Mouse (Mus musculus): Measurements from ENCODE around the gene Sspo.

Gene Sspo

DNA sequence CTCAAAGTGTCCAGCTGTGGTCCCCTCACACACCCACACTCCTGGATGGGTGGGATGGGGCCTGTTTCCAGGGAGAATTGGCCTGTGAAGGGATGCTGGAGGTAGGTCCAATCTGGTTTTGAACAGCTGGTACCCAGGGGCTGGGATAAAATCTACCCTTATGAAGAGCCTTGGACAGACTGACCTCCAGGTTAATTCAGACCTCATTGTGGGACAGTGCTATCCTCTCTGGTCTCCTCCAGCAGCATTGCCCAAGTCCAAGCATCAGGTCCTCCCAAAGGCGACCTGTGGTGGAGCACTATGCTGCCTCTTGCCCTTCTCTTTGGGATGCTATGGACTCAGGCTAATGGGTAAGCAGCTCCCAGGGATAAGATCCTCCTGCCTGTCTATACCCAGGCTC lies at the start of gene Sspo:
Gene Sspo (plus strand): TSS at position 301 of the 400 bp plus-strand sequence.
- DNase-seq (ENCODE audit: low read depth): no peak

- no peak for DNase-seq (ENCODE audit: low read depth)
These were observed 48.1 kb upstream of the Sspo start for GRCm38 (mm10) chr6:48399906-48400305.

DNA sequence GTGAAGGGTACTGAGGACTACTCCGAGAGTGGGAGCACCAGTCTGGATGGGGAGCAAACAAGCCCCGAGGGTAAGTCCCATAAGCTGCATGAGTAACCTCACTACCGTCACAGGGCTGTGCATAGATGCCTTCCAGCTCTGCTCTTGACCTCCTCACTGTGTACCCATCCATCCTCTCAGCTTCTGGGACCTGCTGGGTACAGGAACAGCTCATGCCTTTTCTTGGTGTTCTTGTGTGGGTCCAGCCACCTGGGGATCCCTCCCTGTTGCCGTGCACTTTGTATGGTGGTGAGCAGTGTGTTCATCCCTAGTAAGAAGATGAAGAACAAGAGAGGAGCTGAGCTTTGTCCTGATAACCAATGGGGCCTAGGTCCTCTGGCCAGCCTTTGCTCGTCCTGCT lies 44.0 kb upstream of the Sspo start:
- no peak for DNase-seq (ENCODE audit: low read depth)

- no peak for DNase-seq (ENCODE audit: low read depth)
These were observed 38.2 kb upstream of the Sspo start for GRCm38 (mm10) chr6:48409726-48410343.

DNA sequence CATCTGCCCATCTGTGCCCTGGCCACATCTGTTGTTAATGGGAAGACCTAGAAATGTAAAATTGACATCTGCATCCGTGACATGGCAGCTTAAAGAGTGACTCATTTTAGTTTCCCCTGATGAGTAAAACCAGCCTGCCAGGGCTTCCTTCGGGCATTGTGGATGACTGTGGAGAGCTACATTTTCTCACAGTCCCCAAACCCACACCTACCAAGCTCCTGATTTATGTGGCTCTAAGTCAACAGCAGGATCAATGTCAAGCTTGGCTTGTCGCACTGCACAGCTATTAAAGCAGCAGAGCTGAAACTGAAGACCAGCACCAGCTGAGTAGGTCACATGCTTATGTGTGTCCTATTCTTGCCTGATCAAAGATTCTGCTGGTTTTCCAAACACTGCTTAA lies 37.5 kb upstream of the Sspo start:
- peak; percentile 26 for DNase-seq (ENCODE audit: low read depth)

DNA sequence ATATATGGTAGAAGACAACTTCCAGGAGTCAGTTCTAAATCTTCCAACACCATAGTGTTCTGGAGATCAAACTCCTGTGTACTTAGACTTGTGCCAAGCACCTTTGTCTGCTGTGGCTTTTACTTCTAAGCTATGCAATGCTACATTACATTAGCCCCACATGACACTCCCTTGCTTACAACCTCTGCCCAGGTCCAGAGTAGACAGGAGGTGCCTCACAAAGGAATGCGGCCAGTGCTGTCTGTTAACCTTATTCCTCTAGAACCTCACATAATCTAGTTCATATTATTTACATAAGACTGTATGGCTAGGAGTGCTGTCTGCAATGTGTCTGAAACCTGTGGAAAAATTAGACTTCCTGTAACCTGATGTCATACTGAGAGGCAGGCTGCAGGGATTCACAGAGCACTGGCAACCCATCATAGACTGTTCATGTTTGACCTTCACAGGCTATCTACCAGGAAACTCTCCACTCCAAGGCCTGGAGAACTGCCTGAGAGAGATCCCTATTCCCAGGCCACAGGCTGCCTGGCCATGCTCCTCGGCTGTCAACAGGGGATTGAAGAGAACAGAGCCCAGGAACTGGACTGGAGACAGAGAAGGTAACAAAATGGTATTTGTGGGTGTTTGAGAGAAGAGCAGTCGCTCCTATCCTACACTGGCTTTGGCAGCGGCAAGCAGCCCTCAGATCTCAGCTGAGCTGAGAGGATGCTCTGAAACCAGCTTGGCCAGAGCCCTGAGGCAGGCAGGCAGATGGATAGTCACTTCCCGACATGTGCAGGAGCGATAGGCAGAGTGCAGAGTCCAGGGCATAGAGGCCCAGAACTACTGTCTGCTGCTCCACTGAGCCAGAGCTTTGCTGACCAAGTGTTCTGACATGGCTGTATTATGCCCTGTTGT lies 36.6 kb upstream of the Sspo start:
- DNase-seq (ENCODE audit: low read depth): no peak

GRCm38 (mm10) chr6:48412147-48412546 lies 35.9 kb upstream of the Sspo start:
- no peak for DNase-seq (ENCODE audit: low read depth)

DNA sequence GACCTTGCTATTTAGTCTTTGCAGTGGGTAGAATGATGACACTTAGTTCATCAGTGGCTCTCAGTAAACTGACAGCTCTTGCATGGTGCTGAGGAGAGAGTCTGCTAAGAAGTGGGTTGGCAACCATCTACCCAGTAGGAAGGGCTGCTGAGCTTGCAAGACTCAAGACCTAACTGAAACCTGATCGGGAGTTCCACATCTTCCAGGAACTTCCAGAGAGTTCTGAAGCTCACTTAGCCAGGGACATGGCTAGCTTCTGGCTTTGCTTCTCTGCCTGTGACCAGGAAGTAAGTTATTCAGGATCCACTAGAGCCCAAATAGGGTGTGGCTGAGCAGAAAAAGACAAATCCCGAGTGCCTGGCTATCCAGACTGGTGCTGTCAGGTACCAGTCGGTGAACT lies 35.4 kb upstream of the Sspo start:
- DNase-seq (ENCODE audit: low read depth): no peak

DNA sequence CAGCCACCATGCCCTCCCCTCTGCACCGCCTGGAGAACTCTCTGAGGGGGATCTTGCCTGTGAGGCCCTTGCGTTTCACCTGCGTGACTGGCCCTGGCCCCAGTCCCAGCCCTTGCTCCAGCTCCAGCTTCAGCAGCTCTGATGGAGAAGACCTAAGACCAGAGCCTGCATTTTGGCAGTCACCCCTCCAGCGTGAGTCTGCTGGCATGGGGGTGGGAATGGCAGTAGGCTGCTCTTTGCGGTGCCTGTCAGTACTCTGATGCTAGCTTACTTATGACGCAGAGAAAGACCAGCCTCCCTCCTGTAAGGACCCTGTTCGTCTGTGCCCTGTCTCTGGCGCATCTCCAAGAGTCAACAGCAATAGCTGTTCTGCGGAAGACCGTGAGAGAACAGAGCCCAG lies 34.9 kb upstream of the Sspo start:
- no peak for DNase-seq (ENCODE audit: low read depth)

DNA sequence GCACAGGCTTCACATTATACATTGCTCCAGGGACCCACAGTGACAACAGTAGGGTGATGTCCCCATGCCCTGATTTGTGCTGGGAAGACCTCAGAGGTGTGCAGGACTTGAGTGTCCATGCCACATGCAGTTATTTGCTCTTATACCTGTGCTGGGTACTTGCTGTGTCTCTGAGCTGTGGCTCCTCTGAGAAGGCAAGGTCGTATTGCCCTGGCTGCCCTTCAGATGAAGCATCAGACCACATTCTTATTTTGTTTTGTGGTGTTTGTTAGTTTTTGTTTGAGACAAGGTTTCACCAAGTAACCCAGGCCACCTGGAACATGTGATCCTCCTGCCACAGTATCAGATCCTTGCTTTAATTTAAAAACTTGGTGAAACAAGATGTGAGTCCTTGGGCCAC lies 33.1 kb upstream of the Sspo start:
- DNase-seq (ENCODE audit: low read depth): no peak

DNA sequence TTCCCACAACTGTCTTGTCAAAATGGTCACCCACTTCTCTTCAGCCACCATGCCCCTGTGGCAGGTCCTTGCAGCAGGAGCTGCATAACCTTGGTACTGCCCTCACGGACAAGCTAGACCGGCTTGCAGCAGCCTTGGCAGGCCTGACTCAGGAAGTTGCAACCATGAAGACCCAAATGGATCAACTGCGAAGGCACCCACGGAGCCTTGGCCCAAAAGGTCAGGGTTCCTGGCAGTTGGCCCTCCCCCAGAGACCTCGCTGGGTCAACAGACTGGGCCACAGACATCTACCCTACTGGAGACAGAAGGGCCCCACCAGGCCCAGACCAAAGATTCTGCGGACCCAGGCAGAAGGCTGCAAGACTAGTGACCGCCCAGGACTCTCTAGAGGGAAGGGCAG lies 32.4 kb upstream of the Sspo start:
- no peak for DNase-seq (ENCODE audit: low read depth)

DNA sequence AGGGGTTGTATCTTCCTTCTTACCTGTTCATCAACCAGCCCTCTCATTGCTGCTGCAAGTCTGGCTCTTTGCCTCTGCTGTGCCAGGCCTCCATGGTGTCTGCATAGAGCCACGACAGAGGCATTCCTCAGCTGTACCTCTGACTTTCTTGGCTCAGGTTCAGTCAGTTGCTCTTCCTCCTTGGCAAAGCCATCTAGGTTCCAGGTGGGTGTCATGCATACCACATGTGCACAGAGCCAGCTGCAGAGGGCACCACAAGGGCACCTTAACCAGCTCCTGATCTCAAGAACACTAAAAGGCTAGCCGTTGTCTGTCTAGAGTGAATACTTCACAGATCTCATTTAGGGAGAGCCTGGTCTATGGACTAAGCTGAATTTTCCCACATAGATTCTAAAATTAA lies 31.5 kb upstream of the Sspo start:
- DNase-seq (ENCODE audit: low read depth): no peak

DNA sequence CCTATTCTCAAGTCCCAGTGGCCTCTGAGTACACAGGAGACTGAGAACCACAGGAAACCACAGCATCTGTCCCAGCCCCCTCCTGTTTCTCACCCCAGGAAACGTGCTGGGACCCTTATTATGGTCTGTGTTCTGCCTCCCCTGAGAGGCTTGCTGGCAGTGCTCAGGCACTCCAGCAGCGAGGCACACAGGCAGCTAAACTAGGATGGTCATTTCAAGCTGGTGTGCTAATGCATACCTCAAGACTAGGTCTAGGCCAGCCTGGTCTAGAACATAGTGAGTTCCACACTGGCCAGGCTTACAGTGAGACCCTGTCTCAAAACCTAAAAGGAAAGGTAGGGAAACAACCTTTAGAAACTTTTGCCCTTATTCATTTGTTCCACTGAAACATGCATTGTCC lies 27.4 kb upstream of the Sspo start:
- DNase-seq (ENCODE audit: low read depth): no peak

GRCm38 (mm10) chr6:48423336-48423735 lies 24.7 kb upstream of the Sspo start:
- no peak for DNase-seq (ENCODE audit: low read depth)

- peak; percentile 40 for DNase-seq (ENCODE audit: low read depth)
These were observed 24.0 kb upstream of the Sspo start for GRCm38 (mm10) chr6:48424074-48424473.

DNA sequence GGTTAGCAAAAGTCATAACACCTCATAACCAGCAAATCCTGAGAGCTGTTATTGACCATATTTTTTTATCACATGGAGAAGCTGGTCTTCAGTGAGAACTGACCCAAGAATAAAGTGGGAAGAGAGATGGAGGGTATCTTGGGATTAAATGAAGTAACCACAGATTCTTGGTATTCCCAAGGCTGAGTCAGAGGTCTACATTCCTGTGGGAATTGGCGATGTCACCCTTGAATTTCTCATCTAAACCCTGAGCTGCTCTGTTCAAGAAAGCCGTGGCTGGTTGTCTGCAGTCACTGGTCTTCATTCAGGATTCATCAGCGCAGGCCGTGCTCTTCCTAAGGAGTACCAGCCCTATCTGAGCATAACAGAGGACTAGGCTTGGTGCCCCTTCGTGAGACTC lies 21.1 kb upstream of the Sspo start:
- DNase-seq (ENCODE audit: low read depth): no peak

GRCm38 (mm10) chr6:48428769-48429557 lies 19.1 kb upstream of the Sspo start:
- no peak for DNase-seq (ENCODE audit: low read depth)

DNA sequence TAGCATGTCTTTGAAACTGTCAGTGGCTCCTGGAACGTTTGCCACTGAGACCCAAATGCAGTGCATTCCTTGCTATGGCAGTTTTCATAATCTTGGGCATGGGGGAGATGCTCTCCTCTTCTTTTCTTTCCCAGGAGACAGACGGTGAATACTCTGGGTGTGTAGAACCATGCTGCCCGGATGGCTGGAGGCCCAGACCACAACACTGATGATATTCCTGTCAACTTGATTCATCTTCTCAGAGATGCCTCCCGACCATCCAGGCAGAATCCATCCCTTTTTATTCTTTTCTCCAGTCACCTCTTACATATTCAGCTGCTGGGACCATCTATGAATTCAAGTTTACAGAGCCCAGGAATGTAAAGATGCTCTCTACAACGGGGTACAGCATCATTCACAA lies 17.3 kb upstream of the Sspo start:
- no peak for DNase-seq (ENCODE audit: low read depth)

- DNase-seq (ENCODE audit: low read depth): no peak
These were observed 14.9 kb upstream of the Sspo start for GRCm38 (mm10) chr6:48432893-48433816.

DNA sequence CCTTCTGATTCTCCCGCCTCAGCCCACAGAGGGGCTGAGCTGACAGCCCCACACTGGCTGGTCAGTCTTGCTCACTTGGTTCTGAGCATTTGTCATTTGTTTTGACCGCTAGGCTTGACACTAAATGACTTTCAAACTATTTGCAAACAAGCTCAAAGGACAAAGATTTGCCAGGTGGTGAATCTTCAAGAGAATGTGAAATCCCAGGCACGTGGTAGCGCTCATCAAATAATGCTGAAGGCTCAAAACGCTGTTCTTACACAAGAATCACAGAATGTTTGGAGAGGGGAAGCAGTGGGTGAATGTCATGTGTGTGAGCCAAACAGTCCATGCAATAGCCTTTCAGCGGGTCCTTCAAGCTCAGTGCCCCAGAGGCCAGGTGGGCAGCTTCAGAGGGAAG lies 13.4 kb upstream of the Sspo start:
- DNase-seq (ENCODE audit: low read depth): no peak

GRCm38 (mm10) chr6:48435111-48435510 lies 12.9 kb upstream of the Sspo start:
- DNase-seq (ENCODE audit: low read depth): no peak
